Mouse (Mus musculus): ENCODE measurements around the gene Yif1b.

DNA sequence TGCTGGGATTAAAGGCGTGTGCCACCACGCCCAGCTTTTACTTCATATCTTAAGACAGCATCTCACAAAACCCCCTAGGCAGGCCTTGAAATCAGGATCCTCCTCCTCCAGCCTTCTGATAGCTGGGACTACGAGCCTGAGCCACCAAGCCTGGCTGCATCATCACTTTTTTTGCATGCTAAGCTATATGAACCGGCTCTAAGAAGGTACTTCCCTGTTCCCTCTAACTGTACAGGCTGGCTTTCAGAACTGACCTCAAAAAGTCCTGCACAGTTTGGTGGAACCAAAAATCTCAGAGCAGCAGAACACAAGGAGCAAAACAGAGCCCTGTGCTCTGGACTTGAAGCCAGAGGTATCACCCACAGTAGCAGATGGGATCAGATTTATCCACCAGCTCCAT is 9.9 kb upstream of the Yif1b start:
- TF ChIP-seq EP300 (IDR thresholded peaks at IDR 0.05; ENCODE audit: low read depth) (no peak), CTCF (IDR thresholded peaks at IDR 0.05; ENCODE audit: low read depth) (no peak)

All from liver, embryonic 14.5 days (tissue).